Mouse (Mus musculus) kidney, postnatal 14 days (tissue): Measurements from ENCODE around the gene Inf2.

Experiments
- DNase-seq: peaks from one replicate; pipeline ENCODE4 v3.0.0; 2022; ENCODE audit warnings: mixed read lengths

Gene Inf2

DNA sequence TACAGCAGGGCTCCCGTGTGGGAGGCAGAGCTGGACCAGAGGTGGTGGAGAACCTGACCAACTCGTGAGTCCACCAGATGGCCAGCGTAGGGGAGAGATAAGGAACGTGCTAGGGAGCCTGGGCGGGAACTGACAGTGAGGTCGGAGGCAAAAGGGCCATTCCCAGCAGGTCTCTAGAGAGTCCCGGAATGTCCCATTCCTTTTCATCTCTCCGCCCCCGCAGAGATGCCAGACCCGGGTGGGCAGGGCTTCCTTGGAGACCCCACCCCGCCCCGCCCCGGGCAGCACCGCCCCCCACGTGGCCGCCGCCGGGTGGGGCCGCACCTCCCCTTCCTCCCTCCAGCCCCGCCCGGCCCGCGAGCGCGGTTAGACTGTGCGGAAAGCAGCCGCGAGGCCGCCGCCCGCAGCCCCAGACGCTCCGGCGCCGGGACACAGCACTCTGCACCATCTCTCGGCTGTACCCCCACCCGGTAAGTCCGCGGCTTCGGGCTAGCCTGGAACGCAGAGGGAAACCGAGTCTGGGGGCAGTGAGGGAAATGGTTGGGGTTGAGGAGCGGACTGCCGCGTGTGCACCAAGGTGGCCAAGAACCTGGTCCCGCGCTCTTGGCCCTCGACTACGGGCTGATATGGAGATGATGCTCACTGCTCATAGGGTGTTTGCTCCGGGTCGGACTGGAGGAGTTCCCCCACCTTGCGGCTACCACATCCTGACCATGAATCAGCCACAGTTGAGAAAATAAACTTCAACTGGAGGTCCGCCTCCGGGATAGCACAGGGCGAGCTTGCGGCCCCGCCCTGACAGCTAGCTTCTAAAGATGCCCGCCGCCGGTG, at the start of gene Inf2:
Inf2 (plus strand) TSS at position 359 of the 831 bp plus-strand sequence.
- DNase-seq = peak; percentile 89

DNA sequence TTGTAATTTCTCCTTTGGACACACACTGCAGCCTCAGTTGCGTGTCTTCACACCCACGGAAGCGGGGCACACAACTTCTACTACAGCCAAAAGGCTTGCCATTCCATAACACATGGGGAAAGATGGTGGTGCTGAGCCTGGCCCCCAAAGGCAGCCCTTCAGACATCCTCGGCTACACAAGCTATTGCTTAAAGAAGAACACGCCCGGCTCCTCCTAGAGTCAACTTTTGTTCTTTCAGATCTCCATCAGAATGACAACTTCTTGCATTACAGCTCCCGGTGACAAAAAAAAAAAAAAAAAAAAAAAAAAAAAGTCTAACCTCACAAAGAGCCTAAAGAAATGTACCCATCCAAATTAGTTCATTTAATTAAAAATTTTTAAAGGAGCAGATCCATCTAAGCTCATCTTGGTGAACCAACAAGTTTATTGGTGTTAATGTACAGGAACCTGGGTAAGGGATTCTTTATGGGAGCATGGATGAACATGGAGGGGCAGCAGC, 49.1 kb upstream of the Inf2 start:
- DNase-seq = no peak

DNA sequence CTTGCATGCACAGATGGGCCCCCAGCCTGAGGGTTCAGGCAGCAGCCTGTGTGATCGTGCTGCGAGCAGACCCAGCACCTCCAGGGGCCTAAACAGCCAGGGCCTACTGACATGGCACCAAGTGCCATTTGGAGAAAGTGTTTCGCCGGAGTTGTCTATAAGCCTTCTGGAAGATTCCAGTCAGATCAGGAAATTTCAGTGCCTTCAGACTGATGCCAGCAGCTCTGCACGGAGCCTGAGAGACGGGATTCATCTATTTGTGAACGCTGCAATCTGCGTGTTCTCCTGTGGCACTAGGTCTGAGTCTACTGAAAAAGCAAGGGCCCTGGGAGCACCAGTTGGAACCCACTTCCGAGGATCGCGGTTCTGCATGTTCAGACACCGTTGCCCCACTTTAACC, 48.3 kb upstream of the Inf2 start:
- DNase-seq = no peak

DNA sequence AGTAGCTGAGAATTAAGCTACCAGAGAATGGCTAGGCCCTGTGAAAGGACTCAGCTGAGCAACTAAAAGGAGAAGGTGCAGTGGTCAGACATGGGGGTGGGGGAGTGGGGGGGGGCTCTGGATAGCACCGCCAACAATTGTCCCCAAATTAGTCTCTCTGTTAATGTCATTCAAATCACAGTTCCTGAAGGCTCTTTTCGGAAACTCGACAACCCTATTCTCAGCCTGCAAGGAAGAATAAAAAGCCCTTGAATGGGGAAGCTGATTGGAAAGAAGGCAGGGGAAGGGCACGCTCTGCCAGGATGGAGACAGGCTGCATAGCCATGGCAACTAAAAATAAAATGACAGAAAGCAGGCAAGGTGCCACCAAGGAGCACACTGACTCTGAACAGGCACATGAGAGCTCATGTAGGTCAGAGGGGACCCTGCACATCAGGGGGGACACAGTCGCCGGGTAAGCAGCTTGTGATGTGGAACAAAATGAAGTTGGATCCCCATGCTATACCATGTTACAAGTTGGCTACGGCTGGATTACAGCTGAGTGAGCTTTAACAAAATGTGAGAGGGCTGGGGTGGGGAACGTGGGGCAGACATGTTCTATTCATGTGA, 47.0 kb upstream of the Inf2 start:
- no peak for DNase-seq

DNA sequence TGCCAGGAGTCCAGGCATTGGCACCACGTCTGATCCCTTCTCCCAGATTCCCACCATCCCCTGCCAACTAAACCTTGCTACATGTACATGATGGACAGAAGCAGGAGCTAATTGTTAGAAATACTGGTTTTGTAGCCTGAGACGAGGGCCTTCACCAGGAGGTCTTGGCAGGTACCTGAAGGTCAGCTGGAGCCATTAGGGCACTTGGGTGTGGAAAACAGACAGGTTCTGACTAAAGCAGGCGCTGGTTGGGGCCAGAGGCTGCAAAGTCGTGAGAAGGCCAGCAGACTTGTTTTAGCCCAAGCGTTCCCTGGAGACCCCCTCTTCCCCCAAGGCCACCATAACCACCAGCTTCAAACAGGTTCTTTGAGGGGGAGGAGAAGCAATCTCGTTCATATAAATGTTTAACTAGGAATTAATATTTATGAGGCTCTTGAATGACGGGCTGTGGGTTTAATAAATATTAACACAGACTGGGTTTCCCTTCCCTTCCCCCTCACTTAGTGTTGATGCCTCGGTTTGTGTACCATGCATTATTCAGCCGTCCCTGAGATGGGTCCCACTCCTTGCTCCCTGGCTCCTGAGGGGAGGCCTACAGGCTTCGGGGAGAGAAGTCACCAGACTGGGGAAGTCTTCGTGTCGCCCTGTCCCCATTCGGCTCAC, 46.2 kb upstream of the Inf2 start:
- DNase-seq = peak; percentile 36

DNA sequence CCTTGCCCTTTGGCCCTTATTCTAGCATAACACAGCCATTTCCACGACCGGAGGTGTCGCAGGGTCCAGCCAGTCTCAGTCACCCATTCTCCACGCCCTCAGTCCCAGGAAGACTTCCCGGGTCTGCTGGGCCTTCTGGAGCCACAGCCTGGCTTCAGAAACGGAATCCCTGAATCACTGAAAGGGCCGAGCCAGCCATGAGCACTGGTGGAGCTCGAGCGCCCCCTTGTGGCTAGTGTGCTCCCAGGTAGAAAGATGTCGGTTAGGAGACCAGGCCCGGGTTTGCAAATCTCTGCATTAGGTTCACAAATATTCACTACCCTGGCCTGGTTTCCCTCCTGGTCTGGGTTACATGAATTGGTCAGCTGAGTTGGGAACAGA, 45.7 kb upstream of the Inf2 start:
- peak; percentile 90 for DNase-seq

DNA sequence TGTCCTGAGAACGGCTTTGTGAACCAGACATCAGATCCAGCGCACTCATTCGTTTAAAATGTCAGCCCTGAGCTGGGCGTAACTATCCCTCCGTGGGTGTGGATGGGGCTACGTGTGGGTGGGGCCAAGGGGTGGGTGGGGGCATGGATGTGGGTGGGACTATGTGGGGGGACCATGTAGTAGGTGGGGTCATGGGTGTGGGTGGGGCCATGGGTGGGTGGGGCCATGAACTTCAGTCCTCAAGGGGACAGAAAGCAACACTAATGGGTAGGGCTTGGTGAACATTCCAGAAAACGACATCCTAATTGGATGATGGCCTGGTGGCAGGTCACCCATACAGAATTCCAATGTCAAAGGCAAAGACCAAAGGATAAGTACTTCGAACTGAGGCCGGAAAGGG, 44.6 kb upstream of the Inf2 start:
- no peak for DNase-seq

DNA sequence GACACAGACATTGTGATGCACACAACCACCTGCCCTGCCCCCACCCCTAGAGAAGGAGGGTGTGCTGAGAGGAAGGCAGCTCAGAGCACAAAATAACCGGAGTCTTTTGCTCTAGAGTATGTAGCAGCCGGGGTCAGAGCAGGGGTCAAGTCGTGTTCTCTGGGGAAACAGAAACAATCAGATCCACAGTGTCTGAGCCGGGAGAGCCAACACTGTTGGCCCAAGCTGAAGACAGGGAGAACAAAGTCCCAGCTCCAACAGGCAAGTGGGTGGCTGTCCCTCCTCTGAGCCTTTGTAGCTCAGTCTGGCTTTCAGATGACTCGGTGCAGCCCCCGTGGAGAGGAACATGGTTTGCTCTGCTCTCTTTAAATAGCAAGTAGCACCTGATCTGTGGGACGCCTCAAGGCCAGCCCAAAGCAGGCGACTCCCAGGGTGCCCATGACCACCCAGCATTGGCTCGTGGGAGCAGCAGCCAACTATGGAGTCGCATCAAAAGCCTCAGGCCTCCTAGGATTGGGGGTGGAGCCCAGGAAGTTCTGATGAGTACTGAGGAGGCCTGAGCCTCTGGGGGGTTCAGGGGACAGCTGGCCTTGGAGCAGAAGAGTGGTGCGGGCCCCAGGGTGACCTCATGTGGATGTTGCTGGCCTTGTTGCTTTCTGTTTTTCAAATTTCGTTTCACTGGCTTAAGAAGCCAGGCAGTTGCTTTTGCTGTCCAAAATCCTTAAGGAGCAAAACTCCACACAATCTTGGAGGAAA, 43.5 kb upstream of the Inf2 start:
- DNase-seq = no peak

DNA sequence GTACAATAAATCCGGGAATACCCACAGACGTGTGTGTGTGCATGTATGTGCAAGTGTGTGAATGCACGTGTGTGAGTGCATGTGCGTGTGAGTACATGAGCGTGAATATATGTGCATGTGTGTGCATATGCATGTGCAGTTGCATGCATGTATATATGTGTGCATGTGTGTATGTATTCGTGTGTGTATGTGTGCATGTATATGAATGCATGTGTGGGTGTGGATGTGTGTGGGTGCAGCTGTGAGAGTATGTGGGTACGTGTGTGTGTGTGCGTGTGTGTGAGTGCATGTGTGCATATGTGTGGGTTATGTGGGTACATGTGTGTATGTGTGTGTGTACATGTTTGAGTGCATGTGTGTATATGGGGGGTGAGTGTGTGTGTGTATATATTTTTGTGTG, 42.5 kb upstream of the Inf2 start:
- DNase-seq = no peak

DNA sequence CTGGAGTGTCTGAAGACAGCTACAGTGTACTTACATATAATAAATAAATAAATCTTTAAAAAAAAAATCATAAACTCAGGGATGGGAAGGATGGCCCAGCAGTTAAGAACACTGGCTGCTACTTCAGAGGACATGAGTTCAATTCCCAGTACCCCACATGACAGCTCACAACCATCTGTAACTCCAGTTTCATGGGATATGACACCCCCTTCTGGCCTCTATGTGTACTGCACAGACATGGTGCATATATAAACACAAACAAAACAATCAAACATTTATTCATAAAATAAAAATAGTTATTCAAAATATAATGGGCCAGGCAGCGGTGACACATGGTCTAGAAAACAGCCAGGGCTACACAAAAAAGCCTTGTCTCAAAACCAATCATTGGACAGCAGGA, 39.3 kb upstream of the Inf2 start:
- no peak for DNase-seq

DNA sequence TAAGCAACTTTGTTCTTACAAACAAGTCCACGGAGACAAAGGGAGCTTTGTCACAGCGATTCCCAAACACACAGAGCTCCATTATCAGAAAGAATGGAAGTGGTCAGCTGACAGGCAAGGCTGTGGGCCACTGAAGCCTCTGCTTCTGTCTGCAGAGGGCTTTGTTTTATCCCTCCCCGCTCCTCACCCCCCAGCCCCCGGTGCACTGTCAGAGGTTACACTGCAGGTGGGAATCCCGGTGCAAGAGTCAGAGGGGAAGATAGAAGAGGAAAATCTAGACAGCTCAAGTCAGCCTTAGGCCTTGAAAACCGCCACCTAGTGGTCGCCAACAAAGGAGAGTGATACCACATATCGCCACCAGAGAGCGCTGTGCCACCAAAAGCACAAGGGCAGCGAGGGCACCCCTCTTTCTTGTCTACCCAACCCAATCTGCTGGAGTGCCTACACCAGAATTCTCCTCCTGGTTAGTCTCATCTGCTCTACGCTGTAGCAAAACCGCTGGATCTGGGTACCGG, 36.7 kb upstream of the Inf2 start:
- peak; percentile 86 for DNase-seq

DNA sequence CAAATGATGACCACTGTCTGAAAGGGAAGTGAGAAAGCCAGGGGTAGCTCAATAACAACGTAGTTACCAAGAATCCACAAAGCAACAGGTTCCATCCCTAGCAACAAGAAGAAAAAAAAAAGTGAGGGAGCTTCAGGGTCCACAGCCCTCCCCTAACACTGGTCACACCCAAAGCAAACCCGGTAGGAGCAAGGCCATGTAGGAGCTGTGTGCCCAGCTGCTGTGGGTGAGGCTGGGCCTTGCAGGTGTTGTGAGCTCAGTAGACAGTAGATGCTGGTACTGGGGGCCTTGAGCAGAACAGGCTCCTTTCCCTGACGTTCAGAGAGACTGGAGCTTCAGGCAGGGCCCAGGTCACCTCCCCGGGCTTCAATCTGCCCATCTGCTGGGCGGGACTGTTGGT, 36.1 kb upstream of the Inf2 start:
- no peak for DNase-seq

DNA sequence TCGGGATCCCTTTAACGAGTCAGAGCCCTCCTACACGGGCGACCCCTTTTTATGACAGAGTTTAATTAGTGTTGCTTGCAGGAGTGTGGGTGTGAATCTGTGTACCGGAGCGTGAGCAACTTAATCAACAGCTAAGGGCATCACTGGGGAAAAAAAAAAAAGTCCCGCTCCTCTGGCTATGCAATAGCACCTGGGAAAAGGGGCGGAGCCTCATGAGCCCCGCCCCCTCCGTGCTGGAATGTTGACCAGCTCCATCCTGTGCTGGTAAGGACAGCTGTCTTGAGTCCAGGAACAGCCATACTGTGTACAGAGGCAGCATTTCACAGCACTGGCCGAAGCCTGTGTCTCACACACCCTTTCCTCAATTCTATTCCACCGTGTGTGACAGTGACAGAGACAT, 33.7 kb upstream of the Inf2 start:
- DNase-seq = peak; percentile 70

DNA sequence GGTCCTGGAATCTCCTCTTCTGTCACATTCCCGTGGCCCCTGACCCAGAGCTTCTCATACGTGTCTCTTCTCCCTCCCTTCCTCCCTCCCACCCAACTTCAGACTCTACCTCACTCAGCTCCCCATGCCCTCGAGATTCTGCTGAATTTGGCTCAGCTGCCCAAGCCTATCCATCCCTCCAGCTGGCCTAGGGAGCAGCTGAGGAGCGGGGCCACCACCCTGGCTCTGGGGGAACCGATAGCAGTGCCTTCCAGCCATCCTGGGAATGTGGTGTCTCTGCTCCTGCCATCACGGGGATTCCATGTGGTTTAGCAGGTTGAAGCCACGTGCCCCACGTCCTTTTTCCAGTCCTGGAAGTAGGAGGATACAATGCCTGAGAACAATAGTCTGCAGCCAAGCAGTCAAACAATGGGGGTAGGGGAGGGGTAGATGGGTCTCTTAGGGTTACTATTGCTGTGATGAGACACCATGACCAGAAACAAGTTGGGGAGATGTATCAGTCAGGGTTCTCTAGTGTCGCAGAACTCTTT, 32.0 kb upstream of the Inf2 start:
- DNase-seq = no peak

DNA sequence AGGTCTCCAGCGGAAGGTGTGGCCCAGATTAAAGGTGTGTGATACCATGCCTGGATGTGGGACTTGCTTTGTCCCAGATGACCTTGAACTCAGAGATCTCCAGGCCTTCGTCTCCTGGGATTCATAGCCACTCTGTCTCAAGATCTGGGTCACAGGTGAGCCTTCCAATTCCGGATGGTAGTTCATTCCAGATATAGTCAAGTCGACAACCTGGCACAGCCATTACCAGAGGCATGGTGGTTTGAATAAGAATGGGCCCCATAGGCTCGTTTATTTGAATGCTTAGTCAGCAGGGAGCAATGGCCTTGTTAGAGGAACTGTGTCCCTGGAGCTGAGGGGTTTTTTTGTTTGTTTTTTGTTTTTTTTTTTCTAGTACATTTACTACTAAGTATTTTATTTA, 31.4 kb upstream of the Inf2 start:
- DNase-seq = no peak

DNA sequence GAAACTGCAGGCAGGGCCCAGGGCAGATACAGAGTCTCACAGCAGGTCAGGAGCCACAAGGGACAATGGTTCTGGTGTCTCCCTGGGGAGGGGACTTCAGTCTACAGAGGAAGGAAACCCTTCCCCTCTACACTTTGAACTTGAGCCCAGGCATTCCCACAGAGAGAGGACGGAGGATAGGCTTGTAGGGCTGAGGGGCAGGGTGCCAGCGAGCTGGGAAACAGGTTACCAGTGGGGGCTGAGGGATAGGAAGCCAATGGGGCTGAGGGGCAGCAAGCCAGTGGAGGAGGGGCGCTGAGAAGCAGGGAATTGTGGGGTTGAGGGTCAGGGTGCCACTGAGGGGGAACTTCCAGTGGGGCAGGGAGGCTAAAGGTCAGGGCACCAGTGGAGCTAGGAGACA, 29.4 kb upstream of the Inf2 start:
- DNase-seq = peak; percentile 36

DNA sequence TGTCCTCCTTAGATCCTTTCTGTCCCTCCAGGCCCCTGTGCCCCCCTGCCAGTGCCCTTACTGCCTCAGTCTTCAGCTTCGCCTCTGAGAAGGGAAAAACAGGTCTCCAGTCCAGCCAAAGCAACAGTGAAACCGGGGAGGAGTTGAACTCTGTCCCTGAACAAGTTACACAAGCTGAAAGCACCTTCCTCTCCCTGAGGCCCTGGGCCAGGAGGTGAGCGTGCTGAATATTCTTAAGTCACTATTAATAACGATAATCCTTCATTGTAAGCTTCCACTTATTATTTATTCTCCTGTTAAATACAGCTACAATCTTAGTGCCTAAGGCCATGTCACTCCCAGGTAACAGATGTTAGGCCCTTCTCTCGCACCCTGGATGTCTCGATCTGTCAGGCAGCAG, 28.9 kb upstream of the Inf2 start:
- no peak for DNase-seq

DNA sequence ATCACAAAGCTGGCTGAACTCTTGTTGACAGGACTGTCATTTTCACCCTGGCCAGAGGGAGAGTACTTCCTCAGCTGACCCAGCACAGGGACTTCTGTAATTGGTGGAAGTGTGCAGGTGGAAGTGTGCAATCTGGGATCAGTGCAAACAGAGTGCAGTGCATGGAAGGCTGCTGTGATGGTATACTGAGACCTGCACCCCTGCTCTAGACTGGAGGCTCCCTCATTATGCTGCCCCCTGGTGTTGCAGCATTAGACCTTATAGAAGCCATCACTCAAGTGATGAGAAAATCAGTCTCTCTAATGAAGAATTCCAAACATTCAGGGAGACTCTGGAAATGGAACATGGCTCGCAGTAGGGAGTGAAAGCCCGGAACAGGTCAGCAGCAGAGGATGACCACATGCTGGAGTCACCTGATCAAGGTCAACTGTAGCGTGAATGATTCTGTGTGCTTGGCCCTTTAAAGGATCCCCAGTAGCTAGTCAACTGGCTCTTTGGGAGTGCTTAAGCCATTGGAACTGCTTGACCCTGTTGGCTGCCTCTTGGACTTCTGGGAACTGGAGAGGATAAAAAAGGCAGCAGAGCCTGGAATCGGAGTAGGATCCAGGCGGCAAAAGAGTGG, 28.3 kb upstream of the Inf2 start:
- peak; percentile 12 for DNase-seq

DNA sequence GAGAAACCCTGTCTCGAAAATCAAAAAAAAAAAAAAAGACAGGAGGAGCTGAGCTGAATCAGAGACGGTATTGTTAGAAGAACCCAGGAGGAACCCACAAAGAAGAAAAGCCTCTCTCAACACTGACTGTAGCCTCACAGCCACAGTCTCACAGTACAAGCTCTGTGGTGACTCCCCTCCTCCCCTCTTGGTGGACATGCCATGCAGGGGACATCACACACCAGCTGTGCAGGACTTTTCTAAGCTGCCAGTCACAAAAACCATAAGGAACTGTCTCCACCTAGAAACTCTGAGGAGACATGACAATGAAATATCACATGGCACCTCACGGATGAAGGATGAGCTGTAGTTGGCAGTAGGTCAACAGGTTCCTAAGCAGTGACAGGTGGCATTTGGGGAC, 27.4 kb upstream of the Inf2 start:
- DNase-seq = no peak

DNA sequence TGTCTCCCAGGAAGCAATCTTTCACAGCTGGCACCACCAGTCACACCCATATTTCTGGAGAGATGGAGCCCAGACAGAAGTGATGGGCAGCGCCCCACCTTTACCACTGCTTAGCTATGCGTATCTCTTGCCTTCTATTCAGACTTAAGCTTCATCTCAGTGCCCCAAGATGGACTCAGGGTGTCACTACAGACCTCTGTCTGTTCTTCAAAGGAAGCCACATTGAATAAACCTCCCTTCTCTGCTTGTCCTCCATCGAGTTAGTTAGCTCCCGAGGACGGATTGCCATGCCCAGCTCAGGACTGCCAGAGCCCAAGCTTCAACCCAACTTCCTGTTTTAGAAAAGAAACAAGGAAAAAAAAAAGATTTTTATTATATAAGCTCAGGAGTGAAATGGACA, 26.1 kb upstream of the Inf2 start:
- DNase-seq = no peak

DNA sequence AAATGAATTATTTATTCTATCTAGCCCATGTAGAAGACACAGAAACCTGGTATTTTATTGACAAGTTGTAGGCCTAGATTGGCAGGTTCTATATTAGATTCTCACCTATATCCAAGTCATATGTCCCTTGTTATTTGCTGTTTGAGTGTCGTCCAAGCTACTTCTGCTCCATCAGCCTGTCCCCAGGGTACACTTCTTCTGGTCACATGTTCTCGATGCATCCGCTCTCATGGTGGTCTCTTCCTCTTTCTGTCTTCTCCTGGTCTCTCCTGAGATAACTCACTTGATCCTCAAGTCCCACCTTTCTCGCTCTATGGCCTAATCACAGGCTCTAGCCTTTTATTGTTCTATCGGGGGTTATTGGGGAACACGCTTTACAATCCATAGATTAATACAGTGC, 25.6 kb upstream of the Inf2 start:
- DNase-seq = no peak

DNA sequence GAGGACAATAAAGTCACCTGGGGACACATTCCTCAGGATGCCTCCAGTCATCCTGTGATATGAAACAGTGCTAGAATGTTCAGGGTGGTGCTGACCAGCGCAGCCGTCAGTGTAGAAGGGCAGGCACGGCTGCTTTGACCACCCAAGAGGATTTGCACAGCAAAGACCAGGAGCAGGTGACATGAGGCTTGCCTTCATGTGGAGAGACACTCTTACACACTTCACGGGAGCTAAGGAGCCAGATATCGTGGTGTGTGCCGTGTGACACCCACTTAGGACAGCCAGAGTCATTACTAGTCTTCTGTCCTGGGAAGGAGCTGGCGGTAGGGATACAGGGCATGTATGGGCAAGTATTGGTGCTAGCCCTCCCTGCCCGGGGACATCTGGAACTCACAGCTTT, 18.4 kb upstream of the Inf2 start:
- no peak for DNase-seq
